Mouse (Mus musculus) MEL (cell line): ENCODE measurements around the gene Rpl29.

Experiments
- CTCF ChIP-seq, 3 experiments: IDR thresholded peaks in 2 of 3; conservative IDR thresholded peaks in 1 of 3; 2 replicates each; pipeline ENCODE4 v1.5.1; 2011 to 2012; ENCODE audit warnings: low read length in 3 of 3, low read depth in 2 of 3, mild to moderate bottlenecking in 2 of 3, improper control_type of control experiment in 1 of 3, inconsistent platforms in 1 of 3, mixed read lengths in 1 of 3, moderate library complexity in 1 of 3; ENCODE audit not compliant: control insufficient read depth in 1 of 3, insufficient read depth in 1 of 3, poor library complexity in 1 of 3, severe bottlenecking in 1 of 3
- GABPA ChIP-seq: IDR thresholded peaks from 2 replicates; pipeline ENCODE4 v1.6.1; 2012; ENCODE audit warnings: low read depth, mild to moderate bottlenecking, inconsistent platforms, low read length, improper control_type of control experiment, moderate library complexity
- GATA1 ChIP-seq: IDR thresholded peaks from 2 replicates; pipeline ENCODE4 v1.6.1; 2011; ENCODE audit warnings: low read depth, low read length, improper control_type of control experiment
- MEF2A ChIP-seq: IDR thresholded peaks from 2 replicates; pipeline ENCODE4 v1.6.1; 2014; ENCODE audit warnings: low read depth, mild to moderate bottlenecking, inconsistent platforms, low read length, improper control_type of control experiment; ENCODE audit not compliant: poor library complexity, insufficient replicate concordance, severe bottlenecking; ENCODE audit errors: extremely low read depth
- POLR2A ChIP-seq, 2 experiments: IDR thresholded peaks; 2 replicates each; pipeline ENCODE4 v1.6.1; 2011 to 2012; ENCODE audit warnings: low read length in 2 of 2, mild to moderate bottlenecking in 2 of 2, control low read depth in 1 of 2, improper control_type of control experiment in 1 of 2, low read depth in 1 of 2, moderate library complexity in 1 of 2; ENCODE audit not compliant: control insufficient read depth in 1 of 2, insufficient read depth in 1 of 2, poor library complexity in 1 of 2
- USF1 ChIP-seq: IDR thresholded peaks from 2 replicates; pipeline ENCODE4 v1.6.1; 2014; ENCODE audit warnings: low read depth, mild to moderate bottlenecking, inconsistent platforms, low read length, improper control_type of control experiment, moderate library complexity

DNA sequence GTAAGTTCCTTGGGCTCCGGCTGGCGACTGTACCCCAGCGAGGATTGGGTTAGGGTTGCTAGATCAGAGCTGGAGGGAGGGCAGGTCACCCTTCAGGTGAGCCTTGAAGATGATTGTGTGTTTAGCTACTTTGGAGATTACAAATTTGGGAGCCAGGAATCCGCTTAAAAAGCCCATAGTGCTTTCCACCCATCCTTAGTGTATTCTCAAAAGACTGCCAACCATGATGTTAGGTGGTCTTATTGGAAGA is 686 bp downstream of the Rpl29 start:
- TF ChIP-seq CTCF (IDR thresholded peaks at IDR 0.05 in 2 of 3, conservative IDR thresholded peaks at IDR 0.05 in 1 of 3; ENCODE audit: control insufficient read depth in 1 of 3, insufficient read depth in 1 of 3, low read depth in 2 of 3, low read length in 3 of 3, poor library complexity in 1 of 3, severe bottlenecking in 1 of 3) (no peak), POLR2A (IDR thresholded peaks at IDR 0.05; ENCODE audit: control insufficient read depth in 1 of 2, insufficient read depth in 1 of 2, low read depth in 1 of 2, low read length in 2 of 2, poor library complexity in 1 of 2) (no peak), GATA1 (no peak), GABPA (no peak), USF1 (no peak), MEF2A (no peak)
